Mouse (Mus musculus) heart, postnatal 0 days (tissue): Measurements from ENCODE around the gene Cux1. TPM values are rescaled to one million over a fixed set of nuclear protein-coding genes. Genes with fewer than 3 reads are reported as not detected.

Source experiments
- ATAC-seq: fragments of 200-750 bp; cut with Nextera tagmentation; 2 replicates; pipeline ENCODE4 v1.8.0; 2017; ENCODE audit warnings: low read depth, moderate number of reproducible peaks, moderate library complexity; ENCODE audit not compliant: insufficient read depth
- DNase-seq: peaks from one replicate; pipeline ENCODE4 v3.0.0-alpha.2; 2016; ENCODE audit warnings: low spot score
- H3K27ac ChIP-seq: fragments of 300-500 bp; sonication (generic); 2 replicates; pipeline ENCODE4 v1.5.1; 2014; ENCODE audit warnings: low read depth, mild to moderate bottlenecking
- H3K27me3 ChIP-seq: fragments of 300-500 bp; sonication (generic); 2 replicates; pipeline ENCODE4 v1.6.1; 2014; ENCODE audit warnings: low read length, mixed read lengths; ENCODE audit not compliant: control insufficient read depth, insufficient read depth
- H3K36me3 ChIP-seq: fragments of 300-500 bp; sonication (generic); replicated peaks from 2 replicates; pipeline ENCODE4 v1.6.1; 2014; ENCODE audit warnings: low read length, mixed read lengths; ENCODE audit not compliant: control insufficient read depth, insufficient read depth
- H3K4me1 ChIP-seq: fragments of 300-500 bp; sonication (generic); 2 replicates; pipeline ENCODE4 v1.6.1; 2014; ENCODE audit warnings: antibody characterized with exemption; ENCODE audit not compliant: control insufficient read depth, insufficient read depth
- H3K4me2 ChIP-seq: fragments of 300-500 bp; sonication (generic); 2 replicates; pipeline ENCODE4 v1.6.1; 2014; ENCODE audit warnings: low read depth, mild to moderate bottlenecking, low read length, moderate library complexity
- H3K4me3 ChIP-seq: fragments of 300-500 bp; sonication (generic); 2 replicates; pipeline ENCODE4 v1.5.1; 2014; ENCODE audit warnings: low read depth, low read length
- H3K9ac ChIP-seq: fragments of 300-500 bp; sonication (generic); replicated peaks from 2 replicates; pipeline ENCODE4 v1.6.1; 2014; ENCODE audit warnings: low read depth, low read length, mixed read lengths
- H3K9me3 ChIP-seq: fragments of 300-500 bp; sonication (generic); replicated peaks from 2 replicates; pipeline ENCODE4 v1.6.1; 2016; ENCODE audit warnings: low read length; ENCODE audit not compliant: control insufficient read depth
- CTCF ChIP-seq: IDR thresholded peaks from 2 replicates; pipeline ENCODE4 v1.5.1; 2016; ENCODE audit warnings: antibody characterized with exemption, control low read depth, low read depth
- EP300 ChIP-seq: IDR thresholded peaks from 2 replicates; pipeline ENCODE4 v1.6.1; 2016; ENCODE audit warnings: antibody characterized with exemption, low read depth
- WGBS: fragments of 180-500 bp; shearing (Covaris S2); extraction: QIAGEN DNeasy Blood & Tissue Kit; methylation state at CpG from one replicate; pipeline ENCODE4 v1.1.7; 2014; 5-methylcytosine and 5-hydroxymethylcytosine counted together
- polyA plus RNA-seq: library from polyadenylated mRNA; unstranded; fragments of >200 nt; fragmentation: Nextera tagmentation; extraction: Ambion mirVana; gene quantifications from 2 replicates; pipeline ENCODE4 v1.2.1, GENCODE M21; 2015
- total RNA-seq: library from RNA; depleted of rRNA; stranded (reverse); fragments of >200 nt; gene quantifications from 2 replicates; pipeline ENCODE4 v1.2.3, GENCODE M21; 2014; ENCODE audit warnings: low replicate concordance

The Cux1 gene
- total and polyA plus RNA-seq, 2 experiments from 2014 or later: 50.7 to 89.5 TPM

- Histone ChIP-seq H3K27me3 (no peaks in the 10 kb centered on the region), H3K4me2 (no peak overlapping the region), H3K9ac (no peak overlapping the region), H3K4me3 (no peak overlapping the region), H3K27ac (no peak overlapping the region), H3K36me3 (peaks cover 40% of the 10 kb centered on the region), H3K9me3 (no peaks in the 10 kb centered on the region), H3K4me1 (peaks cover 14% of the 10 kb centered on the region; the same call in 1 of the 2 replicates)
- WGBS: 48% methylated on average over 4 of the region's 4 CpGs
- no peak for TF ChIP-seq CTCF
- TF ChIP-seq EP300: no peak
- no peak for DNase-seq
- ATAC-seq: peak; percentile 20; the same call in 1 of the 2 replicates
Measured at GRCm38 (mm10) chr5:136335681-136336080, 231.6 kb downstream of the Cux1 start.

GRCm38 (mm10) chr5:136334780-136335179, 232.5 kb downstream of the Cux1 start:
- H3K9me3 ChIP-seq: no peaks in the 10 kb centered on the region
- ATAC-seq (no peak), DNase-seq (no peak)
- TF ChIP-seq CTCF (no peak), EP300 (no peak)
- H3K4me3 ChIP-seq: no peak overlapping the region
- peaks cover 38% of the 10 kb centered on the region for H3K36me3 ChIP-seq
- no peak overlapping the region for H3K4me2 ChIP-seq
- no peak overlapping the region for H3K9ac ChIP-seq
- H3K4me1 ChIP-seq: peaks cover 14% of the 10 kb centered on the region; the same call in 1 of the 2 replicates
- 64% methylated on average over 4 of the region's 4 CpGs for WGBS
- no peak overlapping the region for H3K27ac ChIP-seq
- no peaks in the 10 kb centered on the region for H3K27me3 ChIP-seq

GRCm38 (mm10) chr5:136334051-136334450, 233.2 kb downstream of the Cux1 start:
- Histone ChIP-seq H3K4me3 (no peak overlapping the region), H3K9me3 (no peaks in the 10 kb centered on the region), H3K4me2 (no peak overlapping the region), H3K9ac (no peak overlapping the region), H3K4me1 (peaks cover 14% of the 10 kb centered on the region; the same call in 1 of the 2 replicates), H3K36me3 (peaks cover 31% of the 10 kb centered on the region), H3K27me3 (no peaks in the 10 kb centered on the region), H3K27ac (no peak overlapping the region)
- DNase-seq (no peak), ATAC-seq (no peak)
- no peak for TF ChIP-seq EP300
- no peak for TF ChIP-seq CTCF
- WGBS: 100% methylated on average over 1 of the region's 1 CpGs

GRCm38 (mm10) chr5:136332786-136333462, 234.4 kb downstream of the Cux1 start:
- H3K36me3 ChIP-seq: peaks cover 27% of the 10 kb centered on the region
- H3K4me2 ChIP-seq: no peak overlapping the region
- H3K27me3 ChIP-seq: no peaks in the 10 kb centered on the region
- H3K9ac ChIP-seq: no peak overlapping the region
- no peak overlapping the region for H3K4me3 ChIP-seq
- DNase-seq: no peak
- H3K9me3 ChIP-seq: no peaks in the 10 kb centered on the region
- ATAC-seq: no peak
- 80% methylated on average over 11 of the region's 11 CpGs for WGBS
- H3K27ac ChIP-seq: no peak overlapping the region
- TF ChIP-seq CTCF (no peak), EP300 (no peak)
- peaks cover 14% of the 10 kb centered on the region; the same call in 1 of the 2 replicates for H3K4me1 ChIP-seq

GRCm38 (mm10) chr5:136327736-136328135, 239.6 kb downstream of the Cux1 start:
- H3K4me1 ChIP-seq: peaks cover 15% of the 10 kb centered on the region
- H3K36me3 ChIP-seq: peaks cover 41% of the 10 kb centered on the region
- H3K27me3 ChIP-seq: no peaks in the 10 kb centered on the region
- no peak overlapping the region for H3K27ac ChIP-seq
- TF ChIP-seq CTCF (no peak), EP300 (no peak)
- ATAC-seq (no peak), DNase-seq (no peak)
- WGBS: 96% methylated on average over 2 of the region's 2 CpGs
- no peak overlapping the region for H3K4me2 ChIP-seq
- no peak overlapping the region for H3K9ac ChIP-seq
- no peaks in the 10 kb centered on the region for H3K9me3 ChIP-seq
- no peak overlapping the region for H3K4me3 ChIP-seq

GRCm38 (mm10) chr5:136326626-136327025, 240.7 kb downstream of the Cux1 start:
- H3K4me2 ChIP-seq: no peak overlapping the region
- H3K9me3 ChIP-seq: no peaks in the 10 kb centered on the region
- 34% methylated on average over 13 of the region's 13 CpGs for WGBS
- peaks cover 33% of the 10 kb centered on the region for H3K36me3 ChIP-seq
- ATAC-seq (peak; percentile 74), DNase-seq (peak; percentile 42)
- H3K27ac ChIP-seq: peak overlapping the region; percentile 40
- H3K27me3 ChIP-seq: no peaks in the 10 kb centered on the region
- H3K4me1 ChIP-seq: peaks cover 15% of the 10 kb centered on the region
- no peak overlapping the region for H3K4me3 ChIP-seq
- TF ChIP-seq EP300 (no peak), CTCF (no peak)
- no peak overlapping the region for H3K9ac ChIP-seq
